Mouse (Mus musculus): Measurements from ENCODE around the gene Pard6b.

Pard6b gene

DNA sequence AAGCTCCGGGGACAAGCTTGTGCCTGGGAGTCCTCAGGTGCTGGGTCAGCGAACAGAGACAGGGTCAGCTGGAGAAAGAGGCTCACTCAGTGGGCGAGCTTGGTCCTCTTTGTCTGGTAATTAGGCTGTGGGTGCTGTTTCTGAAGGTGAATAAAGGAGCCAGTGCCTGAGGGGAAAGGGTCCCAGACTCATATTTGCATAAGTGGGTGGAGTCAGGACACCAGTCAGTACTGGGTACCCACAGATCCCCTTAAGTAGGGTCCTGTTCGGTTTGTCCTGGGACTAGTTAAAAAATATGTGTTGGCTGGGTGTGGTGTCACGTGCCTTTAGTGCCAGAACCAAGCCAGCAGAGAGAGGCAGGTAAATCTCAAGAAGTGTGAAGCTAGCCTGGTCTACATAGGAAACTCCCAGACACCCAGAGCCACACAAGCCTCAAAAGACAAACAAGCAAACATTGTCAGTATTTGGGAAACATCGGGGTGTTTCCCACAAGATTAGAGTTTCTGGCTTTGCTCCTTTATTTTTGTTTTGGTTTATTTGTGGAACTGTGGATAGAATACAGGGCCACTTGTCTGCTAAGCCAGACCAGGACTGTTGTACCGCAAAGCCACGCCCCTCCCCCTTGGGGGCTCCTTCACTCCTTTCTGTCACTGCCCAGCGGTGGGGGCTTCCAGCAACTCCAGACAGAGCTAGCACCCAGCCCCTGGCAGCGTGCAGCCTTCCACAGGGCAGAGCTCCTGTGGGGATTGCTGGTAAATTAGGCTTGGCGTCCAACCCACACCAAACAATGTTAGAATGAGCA, 44.7 kb downstream of the Pard6b start:
- DNase-seq (ENCODE audit: extremely low read depth, insufficient read length, low spot score) = no peak

- no peak for DNase-seq (ENCODE audit: extremely low read depth, insufficient read length, low spot score)
These were observed 47.0 kb downstream of the Pard6b start for GRCm38 (mm10) chr2:168127767-168128166.

- peak; percentile 81 for DNase-seq (ENCODE audit: extremely low read depth, insufficient read length, low spot score)
These were observed 47.5 kb downstream of the Pard6b start for GRCm38 (mm10) chr2:168128211-168128859.

GRCm38 (mm10) chr2:168130046-168130445, 49.2 kb downstream of the Pard6b start:
- DNase-seq (ENCODE audit: extremely low read depth, insufficient read length, low spot score) = no peak

GRCm38 (mm10) chr2:168137161-168137560, 56.4 kb downstream of the Pard6b start:
- no peak for DNase-seq (ENCODE audit: extremely low read depth, insufficient read length, low spot score)

GRCm38 (mm10) chr2:168143794-168144193, 63.0 kb downstream of the Pard6b start:
- DNase-seq (ENCODE audit: extremely low read depth, insufficient read length, low spot score) = no peak

DNA sequence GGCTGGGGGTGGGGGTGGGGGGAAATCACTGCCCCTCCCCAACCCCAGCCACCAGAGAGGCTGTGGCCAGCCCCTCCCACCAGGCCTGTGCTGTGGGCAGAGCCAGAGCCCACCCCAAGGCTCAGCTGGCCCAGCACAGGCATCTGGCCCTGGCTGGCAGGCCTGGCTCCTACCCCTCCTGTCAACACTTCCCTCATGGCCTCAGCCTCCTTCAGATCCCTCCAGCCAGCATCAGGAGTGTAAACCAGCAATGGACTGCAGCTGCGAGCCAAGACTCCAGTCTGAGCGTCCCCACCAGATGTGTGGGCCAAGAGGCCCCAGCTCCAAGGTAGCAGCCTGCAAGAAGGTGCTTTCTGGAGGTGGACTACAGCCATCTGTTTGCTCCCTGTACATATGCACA, 64.6 kb downstream of the Pard6b start:
- DNase-seq (ENCODE audit: extremely low read depth, insufficient read length, low spot score) = no peak

GRCm38 (mm10) chr2:168147722-168148432, 67.1 kb downstream of the Pard6b start:
- no peak for DNase-seq (ENCODE audit: extremely low read depth, insufficient read length, low spot score)

DNA sequence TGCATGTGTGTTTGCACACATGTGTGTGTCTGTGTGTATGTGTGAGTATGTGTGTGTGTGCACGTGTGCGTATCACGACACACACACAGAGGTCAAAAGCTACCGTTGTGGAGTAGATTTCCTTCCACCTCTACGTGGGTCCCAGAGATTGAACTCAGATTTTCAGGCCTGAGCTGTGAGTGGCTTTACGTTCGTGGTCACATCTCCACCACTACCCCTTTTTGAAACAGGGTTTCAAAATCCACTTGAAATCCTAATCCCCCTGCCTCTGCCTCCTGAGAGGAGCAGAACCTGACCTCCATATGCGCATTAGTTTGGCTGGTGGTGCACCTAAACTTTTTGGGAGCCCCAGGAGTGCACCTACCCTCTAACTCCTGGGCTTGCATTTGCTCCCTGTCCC, 68.4 kb downstream of the Pard6b start:
- no peak for DNase-seq (ENCODE audit: extremely low read depth, insufficient read length, low spot score)

All from 3134 (cell line).